Mouse (Mus musculus) G1E (cell line): ENCODE measurements around the gene Galnt18.

ENCODE experiments used
- CTCF ChIP-seq: IDR thresholded peaks from 2 replicates; pipeline ENCODE4 v1.5.1; 2012; ENCODE audit warnings: low read depth, low read length, inconsistent platforms, mixed read lengths
- GATA1 ChIP-seq: IDR thresholded peaks from 2 replicates; pipeline ENCODE4 v1.6.1; 2012; ENCODE audit warnings: borderline replicate concordance, low read length, inconsistent platforms, mixed read lengths
- GATA2 ChIP-seq: IDR thresholded peaks from 2 replicates; pipeline ENCODE4 v1.6.1; 2012; ENCODE audit warnings: low read depth, low read length, inconsistent platforms, borderline replicate concordance
- POLR2AphosphoS5 ChIP-seq: IDR thresholded peaks from 2 replicates; pipeline ENCODE4 v1.6.1; 2012; ENCODE audit warnings: low read depth, low read length, inconsistent platforms; ENCODE audit not compliant: insufficient replicate concordance
- TAL1 ChIP-seq: conservative IDR thresholded peaks from 2 replicates; pipeline ENCODE4 v1.6.1; 2012; ENCODE audit warnings: low read depth, low read length, inconsistent platforms, mixed read lengths

DNA sequence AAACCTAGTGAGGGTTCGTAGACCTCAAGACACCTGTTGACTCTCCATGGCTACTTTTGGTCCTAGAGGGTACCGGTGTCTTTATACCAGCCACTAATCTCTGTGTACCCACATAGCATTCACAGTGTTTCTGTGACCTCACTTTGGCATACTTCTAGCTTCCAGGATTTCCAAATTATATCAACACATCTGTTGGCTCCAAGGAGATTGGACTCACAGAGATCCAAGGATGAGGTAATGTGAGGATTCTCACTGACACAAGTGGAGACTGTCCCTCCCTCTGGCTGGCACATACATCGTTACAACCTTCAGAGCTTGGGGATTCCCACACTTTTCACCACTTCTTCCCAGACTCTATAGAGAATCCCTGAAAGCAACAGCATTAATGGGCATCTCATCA, 173.7 kb downstream of the Galnt18 start:
- TF ChIP-seq CTCF (no peak), TAL1 (no peak), POLR2AphosphoS5 (no peak), GATA2 (no peak), GATA1 (no peak)
